Comparison of ENCODE assay signal across 24 mouse cellular contexts in genomic region chr1:100104343-100104742, GRCm38 (mm10).
DNase-seq lines count a peak whose midpoint lies in the region; ATAC-seq lines count a peak whose summit lies in the region.
"Had no signal": no experiment of that assay in that cellular context is flagged by ENCODE, and none has a peak within 500 bp of the region (broad histone marks: within the 10 kb centered on the region; RNA-seq: fewer than 3 reads in every experiment).

No protein-coding gene starts in this region.

- H3K4me1 ChIP-seq in forebrain, embryonic 14.5 days (ENCODE audit: control insufficient read depth, insufficient read depth, low read length): no peaks in the 10 kb centered on the region
- H3K4me1 ChIP-seq in forebrain, embryonic 12.5 days: no peaks in the 10 kb centered on the region
- H3K4me1 ChIP-seq: forebrain, embryonic 15.5 days; heart, embryonic 10.5 days; hindbrain, embryonic 15.5 days; intestine, embryonic 15.5 days; kidney, embryonic 15.5 days; limb, embryonic 15.5 days; liver, embryonic 15.5 days; midbrain, embryonic 10.5 days; neural tube, embryonic 15.5 days had no signal

- 78% methylated on average over 2 of the region's 2 CpGs for WGBS in forebrain, embryonic 14.5 days
- 85% methylated on average over 2 of the region's 2 CpGs for WGBS in forebrain, embryonic 12.5 days

- no peaks in the 10 kb centered on the region for H3K36me3 ChIP-seq in forebrain, embryonic 14.5 days (ENCODE audit: control insufficient read depth, insufficient read depth, low read length)
- no peaks in the 10 kb centered on the region for H3K36me3 ChIP-seq in forebrain, embryonic 12.5 days (replicated peaks)
- H3K36me3 ChIP-seq: forebrain, embryonic 15.5 days; heart, embryonic 10.5 days; hindbrain, embryonic 15.5 days; intestine, embryonic 15.5 days; kidney, embryonic 15.5 days; limb, embryonic 15.5 days; liver, embryonic 15.5 days; midbrain, embryonic 10.5 days; neural tube, embryonic 15.5 days had no signal

- H3K27me3 ChIP-seq in forebrain, embryonic 14.5 days (replicated peaks; ENCODE audit: control insufficient read depth, insufficient read depth, low read length): no peaks in the 10 kb centered on the region
- no peaks in the 10 kb centered on the region for H3K27me3 ChIP-seq in forebrain, embryonic 12.5 days
- H3K27me3 ChIP-seq: forebrain, embryonic 15.5 days; hindbrain, embryonic 15.5 days; intestine, embryonic 15.5 days; kidney, embryonic 15.5 days; limb, embryonic 15.5 days; liver, embryonic 15.5 days; neural tube, embryonic 15.5 days had no signal

- H3K27ac ChIP-seq in forebrain, embryonic 14.5 days (ENCODE audit: low read depth, low read length): no peak overlapping the region
- H3K27ac ChIP-seq in forebrain, embryonic 12.5 days: no peak overlapping the region
- H3K27ac ChIP-seq: forebrain, embryonic 15.5 days; gastrocnemius, adult 2 months; heart, embryonic 10.5 days; hindbrain, embryonic 15.5 days; intestine, embryonic 15.5 days; kidney, embryonic 15.5 days; limb, embryonic 15.5 days; liver, embryonic 15.5 days; midbrain, embryonic 10.5 days; neural tube, embryonic 15.5 days had no signal

- no peak overlapping the region for H3K9ac ChIP-seq in forebrain, embryonic 14.5 days (ENCODE audit: low read length)
- H3K9ac ChIP-seq in forebrain, embryonic 12.5 days: no peak overlapping the region
- H3K9ac ChIP-seq: forebrain, embryonic 15.5 days; hindbrain, embryonic 15.5 days; intestine, embryonic 15.5 days; kidney, embryonic 15.5 days; limb, embryonic 15.5 days; liver, embryonic 15.5 days; neural tube, embryonic 15.5 days had no signal

- intact Hi-C loops in left cerebral cortex, postnatal 4 days (cut with DNase I): no loop called here

- no peaks in the 10 kb centered on the region for H3K9me3 ChIP-seq in forebrain, embryonic 14.5 days (replicated peaks; ENCODE audit: control insufficient read depth, low read length)
- H3K9me3 ChIP-seq in forebrain, embryonic 12.5 days: no peaks in the 10 kb centered on the region
- H3K9me3 ChIP-seq: forebrain, embryonic 15.5 days; heart, embryonic 10.5 days; hindbrain, embryonic 15.5 days; intestine, embryonic 15.5 days; kidney, embryonic 15.5 days; limb, embryonic 15.5 days; liver, embryonic 15.5 days; midbrain, embryonic 10.5 days; neural tube, embryonic 15.5 days had no signal

- peak; percentile 48 for DNase-seq in adrenal gland, postnatal 10 days
- no peak for DNase-seq in adrenal gland, adult 18-20 months (ENCODE audit: low spot score in 2 of 2)
- peak; percentile 4 for DNase-seq in forebrain, embryonic 14.5 days (ENCODE audit: low spot score)
- peak; percentile 15 for DNase-seq in left cerebral cortex, postnatal 4 days
- no peak for DNase-seq in left cerebral cortex, adult 8-10 months (ENCODE audit: low spot score in 2 of 2)
- peak; percentile 2 for DNase-seq in adipocyte (ENCODE audit: low spot score)
- DNase-seq: cerebellum, adult 18-20 months; gastrocnemius, adult 2 months; kidney, postnatal 36 days; thymus, adult 18-20 months; thymus, postnatal 36 days had no signal

- no peak overlapping the region for H3K4me2 ChIP-seq in forebrain, embryonic 14.5 days (ENCODE audit: low read length)
- H3K4me2 ChIP-seq in forebrain, embryonic 12.5 days: no peak overlapping the region
- H3K4me2 ChIP-seq: forebrain, embryonic 15.5 days; hindbrain, embryonic 15.5 days; intestine, embryonic 15.5 days; kidney, embryonic 15.5 days; limb, embryonic 15.5 days; liver, embryonic 15.5 days; neural tube, embryonic 15.5 days had no signal

- no peak overlapping the region for H3K4me3 ChIP-seq in forebrain, embryonic 14.5 days (ENCODE audit: low read depth, low read length)
- H3K4me3 ChIP-seq in forebrain, embryonic 12.5 days (replicated peaks): no peak overlapping the region
- H3K4me3 ChIP-seq: forebrain, embryonic 15.5 days; gastrocnemius, adult 2 months; heart, embryonic 10.5 days; hindbrain, embryonic 15.5 days; intestine, embryonic 15.5 days; kidney, embryonic 15.5 days; limb, embryonic 15.5 days; liver, embryonic 15.5 days; midbrain, embryonic 10.5 days; neural tube, embryonic 15.5 days had no signal

- ATAC-seq in forebrain, embryonic 14.5 days: no peak
- ATAC-seq in forebrain, embryonic 12.5 days (ENCODE audit: low FRiP score): no peak
- no peak for ATAC-seq in inflammation-experienced regulatory T-cells, adult 6 months
- ATAC-seq: CD4-positive, CD25-positive, alpha-beta regulatory T cell, adult 4 months; forebrain, embryonic 15.5 days; intestine, embryonic 15.5 days; lung, postnatal 0 days had no signal

Comparison
In these comparisons a context has a peak if more than half of its experiments do, and no peak if none do; other contexts are left out.
1. DNase-seq: peak in adrenal gland, postnatal 10 days (single experiment), forebrain, embryonic 14.5 days (single experiment), left cerebral cortex, postnatal 4 days (single experiment) and adipocyte (single experiment); none in adrenal gland, adult 18-20 months (0 of 2) and left cerebral cortex, adult 8-10 months (0 of 2).